ENCODE assay signal across 14 mouse cellular contexts in the genomic region with DNA sequence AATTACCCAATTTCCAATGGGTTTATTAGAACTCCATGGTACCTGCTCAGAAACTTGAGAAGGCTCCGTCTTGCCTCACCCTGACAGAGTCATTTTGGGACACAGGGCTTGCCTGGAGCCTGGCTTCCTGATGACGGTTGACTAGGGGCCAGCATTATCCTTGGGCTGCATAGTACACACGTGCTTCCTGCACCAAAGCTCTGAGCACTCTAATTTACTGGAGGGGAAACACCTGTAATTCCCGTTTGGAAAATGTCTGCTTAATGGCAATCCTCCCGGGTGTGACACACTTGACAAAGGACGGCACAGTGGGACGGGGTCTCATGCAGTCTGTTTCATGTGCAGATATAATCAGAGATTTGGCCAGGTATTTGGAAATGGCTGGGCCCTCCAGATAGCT.
DNase-seq lines count a peak whose midpoint lies in the region; TF ChIP-seq lines count a peak whose summit lies in the region.
"Had no signal": no experiment of that assay in that cellular context is flagged by ENCODE, and none has a peak within 500 bp of the region (broad histone marks: within the 10 kb centered on the region; RNA-seq: fewer than 3 reads in every experiment).

No protein-coding gene starts in this region.

- 0 out of 2 replicates have a peak, but pooled peaks have one; percentile 30 for TF ChIP-seq POLR2A in heart, adult 2 months (IDR thresholded peaks at IDR 0.05; ENCODE audit: insufficient read depth, low read depth, low read length)

- TF ChIP-seq CTCF in heart, adult 2 months (IDR thresholded peaks at IDR 0.05), result no peak

- no peak overlapping the region for H3K4me3 ChIP-seq in heart, adult 2 months
- H3K4me3 ChIP-seq in heart, embryonic 10.5 days, result no peak overlapping the region
- H3K4me3 ChIP-seq: embryonic facial prominence, embryonic 15.5 days; forebrain, embryonic 12.5 days; limb, embryonic 13.5 days; midbrain, embryonic 12.5 days had no signal

- no peak overlapping the region for H3K9ac ChIP-seq in heart, adult 2 months (ENCODE audit: low read depth, low read length)
- H3K9ac ChIP-seq: embryonic facial prominence, embryonic 15.5 days; forebrain, embryonic 12.5 days; limb, embryonic 13.5 days; midbrain, embryonic 12.5 days had no signal

- peak; percentile 95 for TF ChIP-seq EP300 in heart, adult 2 months (IDR thresholded peaks at IDR 0.05; ENCODE audit: insufficient read depth, low read depth, low read length)

- H3K36me3 ChIP-seq in heart, adult 2 months (ENCODE audit: control insufficient read depth, insufficient read depth, low read length), result peaks cover 5% of the 10 kb centered on the region; the same call in 1 of the 2 replicates
- no peaks in the 10 kb centered on the region for H3K36me3 ChIP-seq in heart, embryonic 10.5 days
- H3K36me3 ChIP-seq: embryonic facial prominence, embryonic 15.5 days; forebrain, embryonic 12.5 days; limb, embryonic 13.5 days; midbrain, embryonic 12.5 days had no signal

- 24% methylated on average over 7 of the region's 7 CpGs for WGBS in heart, adult 2 months
- 75% methylated on average over 7 of the region's 7 CpGs for WGBS in heart, embryonic 10.5 days

- intact Hi-C loops in heart, adult 2 months (cut with DNase I), result loop anchor here (1.0 to 5.0 kb wide), 3 partner anchors 10 to 67 kb away; no protein-coding TSS in a partner anchor
- intact Hi-C loops in heart, postnatal 36 days (cut with DNase I), result loop anchor here (1.0 to 5.0 kb wide), 3 partner anchors 20 to 94 kb away; no protein-coding TSS in a partner anchor
- intact Hi-C loops in left cerebral cortex, postnatal 25 days (cut with DNase I), result no loop called here

- no peaks in the 10 kb centered on the region for H3K9me3 ChIP-seq in heart, embryonic 10.5 days
- H3K9me3 ChIP-seq: embryonic facial prominence, embryonic 15.5 days; forebrain, embryonic 12.5 days; limb, embryonic 13.5 days; midbrain, embryonic 12.5 days had no signal

- peak; percentile 57 to 77 for DNase-seq in heart, adult 2 months
- DNase-seq in heart, embryonic 10.5 days (ENCODE audit: low spot score), result no peak
- peak; percentile 77 to 91 for DNase-seq in heart, adult 9 months (ENCODE audit: low spot score in 2 of 2)
- DNase-seq in heart, postnatal 36 days, result peak; percentile 48 to 50
- peak; percentile 40 for DNase-seq in lung, postnatal 10 days
- no peak for DNase-seq in left cerebral cortex, postnatal 25 days (ENCODE audit: low spot score in 2 of 2)
- no peak for DNase-seq in spleen, adult 12 weeks (ENCODE audit: low spot score)
- DNase-seq: adrenal gland, postnatal 25 days; gastrocnemius, postnatal 10 days; right cerebral cortex, postnatal 14 days had no signal

- no peaks in the 10 kb centered on the region for H3K79me2 ChIP-seq in heart, adult 2 months (replicated peaks; ENCODE audit: control insufficient read depth, insufficient read depth, low read length)

- H3K4me1 ChIP-seq in heart, adult 2 months (ENCODE audit: control insufficient read depth, insufficient read depth, low read length), result peaks cover 29% of the 10 kb centered on the region
- peaks cover 41% of the 10 kb centered on the region for H3K4me1 ChIP-seq in heart, embryonic 10.5 days

- H3K27me3 ChIP-seq in heart, adult 2 months (ENCODE audit: control insufficient read depth, insufficient read depth, low read length), result no peaks in the 10 kb centered on the region
- peaks cover 3% of the 10 kb centered on the region; the same call in 1 of the 2 replicates for H3K27me3 ChIP-seq in heart, embryonic 10.5 days (ENCODE audit: insufficient read depth, poor library complexity, severe bottlenecking)
- H3K27me3 ChIP-seq: embryonic facial prominence, embryonic 15.5 days; forebrain, embryonic 12.5 days; limb, embryonic 13.5 days; midbrain, embryonic 12.5 days had no signal

- peak overlapping the region; percentile 87 for H3K27ac ChIP-seq in heart, adult 2 months
- no peak overlapping the region for H3K27ac ChIP-seq in heart, embryonic 10.5 days
- H3K27ac ChIP-seq: embryonic facial prominence, embryonic 15.5 days; forebrain, embryonic 12.5 days; limb, embryonic 13.5 days; midbrain, embryonic 12.5 days had no signal

Comparison
In these comparisons a context has a peak if more than half of its experiments do, and no peak if none do; other contexts are left out.
1. DNase-seq: peak in heart, adult 2 months (2 of 2), heart, adult 9 months (2 of 2), heart, postnatal 36 days (2 of 2) and lung, postnatal 10 days (single experiment); none in heart, embryonic 10.5 days (single experiment), left cerebral cortex, postnatal 25 days (0 of 2) and spleen, adult 12 weeks (single experiment).